Mouse (Mus musculus): ENCODE results near the gene Gtpbp8. TPM values are rescaled to one million over a fixed set of nuclear protein-coding genes. Genes with fewer than 3 reads are reported as not detected.

The Gtpbp8 gene
- total and polyA plus RNA-seq, 3 experiments: 3.2 to 9.9 (median 8.1) TPM

DNA sequence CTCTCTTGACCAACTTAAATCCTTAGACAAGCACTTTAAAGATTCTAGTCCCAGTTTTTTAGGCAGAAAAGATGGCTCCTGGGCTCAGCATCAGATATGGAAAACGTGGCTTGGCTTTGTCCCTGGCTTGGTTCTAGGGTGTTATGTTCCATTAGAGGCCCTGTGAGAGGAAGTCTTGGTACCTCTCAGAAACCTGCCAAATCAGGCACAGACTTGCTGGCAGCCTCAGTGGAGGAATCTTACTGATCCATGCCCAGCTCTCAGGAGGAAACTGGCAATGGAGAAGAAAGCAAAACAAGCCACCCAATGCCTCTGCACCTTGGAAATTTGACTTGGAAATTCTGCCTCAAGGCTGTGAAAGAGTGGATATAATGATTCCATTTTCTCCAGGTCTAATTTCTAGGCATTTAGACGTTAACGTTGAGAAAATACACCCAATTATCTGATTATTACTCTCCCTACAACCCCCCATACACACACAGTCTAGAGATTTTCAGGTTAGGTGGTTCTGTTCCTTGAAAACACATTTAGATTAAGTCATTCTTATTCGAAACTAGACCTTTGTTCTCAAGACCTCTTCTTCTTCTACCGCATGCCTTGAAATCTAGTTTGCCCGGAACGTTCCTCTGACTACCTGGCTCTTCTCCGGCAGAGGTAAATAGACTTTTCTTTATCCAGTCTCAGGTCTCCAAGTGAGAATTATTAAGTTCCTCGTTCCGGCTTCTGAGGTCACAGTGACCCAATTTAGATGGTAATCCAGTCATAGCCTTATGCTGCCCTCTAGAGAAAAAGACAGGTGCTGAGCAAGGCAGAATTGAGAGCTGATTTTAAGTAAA, 29.6 kb downstream of the Gtpbp8 start:
- no peak for DNase-seq
- H3K79me2 ChIP-seq (replicated peaks; ENCODE audit: control insufficient read depth, insufficient read depth, low read length): no peaks in the 10 kb centered on the region
- TF ChIP-seq POLR2A (IDR thresholded peaks at IDR 0.05; ENCODE audit: insufficient read depth, low read depth, low read length): no peak
- peak; percentile 85 for TF ChIP-seq CTCF (IDR thresholded peaks at IDR 0.05)
- no peak for TF ChIP-seq EP300 (IDR thresholded peaks at IDR 0.05; ENCODE audit: insufficient read depth, low read depth, low read length)
- no peak overlapping the region for H3K4me3 ChIP-seq
- 38% methylated on average over 10 of the region's 10 CpGs for WGBS
- no peaks in the 10 kb centered on the region for H3K27me3 ChIP-seq (ENCODE audit: control insufficient read depth, insufficient read depth, low read length)
- intact Hi-C loops (cut with DNase I): loop anchor here (10.0 kb wide), 1 partner anchor 232 kb away; no protein-coding TSS in a partner anchor
- H3K9ac ChIP-seq (ENCODE audit: low read depth, low read length): no peak overlapping the region
- no peaks in the 10 kb centered on the region for H3K36me3 ChIP-seq (ENCODE audit: control insufficient read depth, insufficient read depth, low read length)
- H3K27ac ChIP-seq: no peak overlapping the region
- peaks cover 1% of the 10 kb centered on the region for H3K4me1 ChIP-seq (ENCODE audit: control insufficient read depth, insufficient read depth, low read length)

- no peaks in the 10 kb centered on the region for H3K27me3 ChIP-seq (ENCODE audit: control insufficient read depth, insufficient read depth, low read length)
- intact Hi-C loops (cut with DNase I): no loop called here
- 43% methylated on average over 4 of the region's 4 CpGs for WGBS
Measured at GRCm38 (mm10) chr16:44703458-44703857, 42.7 kb downstream of the Gtpbp8 start.

GRCm38 (mm10) chr16:44702272-44702671, 43.9 kb downstream of the Gtpbp8 start:
- 58% methylated on average over 5 of the region's 5 CpGs for WGBS

More at GRCm38 (mm10) chr16:44703458-44703857, 42.7 kb downstream of the Gtpbp8 start:
- TF ChIP-seq POLR2A (IDR thresholded peaks at IDR 0.05; ENCODE audit: insufficient read depth, low read depth, low read length): no peak
- TF ChIP-seq EP300 (IDR thresholded peaks at IDR 0.05; ENCODE audit: insufficient read depth, low read depth, low read length): no peak
- TF ChIP-seq CTCF (IDR thresholded peaks at IDR 0.05): no peak
- no peak overlapping the region for H3K9ac ChIP-seq (ENCODE audit: low read depth, low read length)
- no peaks in the 10 kb centered on the region for H3K4me1 ChIP-seq (ENCODE audit: control insufficient read depth, insufficient read depth, low read length)
- H3K27ac ChIP-seq: no peak overlapping the region
- H3K36me3 ChIP-seq (ENCODE audit: control insufficient read depth, insufficient read depth, low read length): no peaks in the 10 kb centered on the region
- H3K79me2 ChIP-seq (replicated peaks; ENCODE audit: control insufficient read depth, insufficient read depth, low read length): no peaks in the 10 kb centered on the region
- no peak overlapping the region for H3K4me3 ChIP-seq
- no peak for DNase-seq

DNA sequence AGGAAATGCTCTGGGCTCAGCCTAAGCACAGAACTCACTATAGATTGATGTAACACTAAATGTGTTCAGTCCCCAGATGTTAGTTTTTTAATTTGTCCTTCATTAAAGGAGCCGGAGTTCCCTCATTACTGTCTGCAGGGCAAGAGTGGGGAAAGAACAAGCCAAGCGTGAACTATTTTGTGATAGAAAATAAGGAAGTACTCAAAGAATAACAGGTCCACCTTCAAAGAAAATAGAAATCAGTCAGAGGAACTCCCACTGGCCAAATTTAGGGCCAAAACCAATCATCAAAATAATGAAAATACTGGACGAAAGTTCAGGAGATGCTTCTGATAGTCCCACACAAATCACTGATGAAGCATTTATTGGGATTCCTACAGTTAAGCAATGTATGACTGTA, 45.0 kb downstream of the Gtpbp8 start:
- intact Hi-C loops (cut with DNase I): no loop called here
- Histone ChIP-seq H3K27ac (no peak overlapping the region), H3K27me3 (ENCODE audit: control insufficient read depth, insufficient read depth, low read length) (no peaks in the 10 kb centered on the region), H3K79me2 (replicated peaks; ENCODE audit: control insufficient read depth, insufficient read depth, low read length) (no peaks in the 10 kb centered on the region), H3K36me3 (ENCODE audit: control insufficient read depth, insufficient read depth, low read length) (no peaks in the 10 kb centered on the region), H3K9ac (ENCODE audit: low read depth, low read length) (no peak overlapping the region), H3K4me1 (ENCODE audit: control insufficient read depth, insufficient read depth, low read length) (peaks cover 2% of the 10 kb centered on the region), H3K4me3 (no peak overlapping the region)
- TF ChIP-seq CTCF (IDR thresholded peaks at IDR 0.05): no peak
- no peak for DNase-seq
- 91% methylated on average over 3 of the region's 3 CpGs for WGBS

More at GRCm38 (mm10) chr16:44702272-44702671, 43.9 kb downstream of the Gtpbp8 start:
- no peaks in the 10 kb centered on the region for H3K27me3 ChIP-seq (ENCODE audit: control insufficient read depth, insufficient read depth, low read length)
- H3K79me2 ChIP-seq (replicated peaks; ENCODE audit: control insufficient read depth, insufficient read depth, low read length): no peaks in the 10 kb centered on the region
- no peak overlapping the region for H3K4me3 ChIP-seq
- H3K27ac ChIP-seq: no peak overlapping the region
- no peak for DNase-seq
- TF ChIP-seq CTCF (IDR thresholded peaks at IDR 0.05): no peak
- no peak for TF ChIP-seq EP300 (IDR thresholded peaks at IDR 0.05; ENCODE audit: insufficient read depth, low read depth, low read length)
- no peak for TF ChIP-seq POLR2A (IDR thresholded peaks at IDR 0.05; ENCODE audit: insufficient read depth, low read depth, low read length)
- H3K36me3 ChIP-seq (ENCODE audit: control insufficient read depth, insufficient read depth, low read length): no peaks in the 10 kb centered on the region
- no peak overlapping the region for H3K9ac ChIP-seq (ENCODE audit: low read depth, low read length)
- intact Hi-C loops (cut with DNase I): no loop called here
- no peaks in the 10 kb centered on the region for H3K4me1 ChIP-seq (ENCODE audit: control insufficient read depth, insufficient read depth, low read length)

GRCm38 (mm10) chr16:44697473-44698205, 48.5 kb downstream of the Gtpbp8 start:
- no peak overlapping the region for H3K9ac ChIP-seq (ENCODE audit: low read depth, low read length)
- no peak for TF ChIP-seq CTCF (IDR thresholded peaks at IDR 0.05)
- no peak for TF ChIP-seq POLR2A (IDR thresholded peaks at IDR 0.05; ENCODE audit: insufficient read depth, low read depth, low read length)
- TF ChIP-seq EP300 (IDR thresholded peaks at IDR 0.05; ENCODE audit: insufficient read depth, low read depth, low read length): no peak
- H3K4me3 ChIP-seq: no peak overlapping the region
- H3K27ac ChIP-seq: no peak overlapping the region
- H3K27me3 ChIP-seq (ENCODE audit: control insufficient read depth, insufficient read depth, low read length): no peaks in the 10 kb centered on the region
- H3K36me3 ChIP-seq (ENCODE audit: control insufficient read depth, insufficient read depth, low read length): no peaks in the 10 kb centered on the region
- H3K4me1 ChIP-seq (ENCODE audit: control insufficient read depth, insufficient read depth, low read length): peaks cover 5% of the 10 kb centered on the region
- no peaks in the 10 kb centered on the region for H3K79me2 ChIP-seq (replicated peaks; ENCODE audit: control insufficient read depth, insufficient read depth, low read length)
- intact Hi-C loops (cut with DNase I): loop anchor here (10.0 kb wide), 1 partner anchor 53 kb away; no protein-coding TSS in a partner anchor
- WGBS: 87% methylated on average over 5 of the region's 5 CpGs
- DNase-seq: no peak
